Mouse (Mus musculus) activated CD4-positive, CD25-positive, alpha-beta regulatory T cell, adult 4 months (primary cell): ENCODE measurements around the gene Spag7. TPM values are rescaled to one million over a fixed set of nuclear protein-coding genes. Genes with fewer than 3 reads are reported as not detected.

Experiments used
- ATAC-seq: one replicate; pipeline ENCODE4 v1.8.0; 2017
- polyA plus RNA-seq, 2 experiments: library from polyadenylated mRNA; unstranded; fragments of 100-300 nt; shearing (Covaris generic); gene quantifications; one replicate each; pipeline ENCODE4 v1.2.1; 2017

Spag7 gene
- polyA plus RNA-seq, 2 experiments from 2014 or later: 126 to 150 TPM

- no peak for ATAC-seq
Observed at GRCm38 (mm10) chr11:70681170-70681569, 12.0 kb upstream of the Spag7 start.

- ATAC-seq: no peak
Observed at GRCm38 (mm10) chr11:70679894-70680293, 10.7 kb upstream of the Spag7 start.

- ATAC-seq: no peak
Observed at GRCm38 (mm10) chr11:70679361-70679760, 10.1 kb upstream of the Spag7 start.

- no peak for ATAC-seq
Observed at GRCm38 (mm10) chr11:70678576-70678975, 9.4 kb upstream of the Spag7 start.

- ATAC-seq: no peak
Observed at GRCm38 (mm10) chr11:70678092-70678491, 8.9 kb upstream of the Spag7 start.

GRCm38 (mm10) chr11:70674501-70674900 lies 5.3 kb upstream of the Spag7 start:
- ATAC-seq: no peak

GRCm38 (mm10) chr11:70674014-70674413 lies 4.8 kb upstream of the Spag7 start:
- no peak for ATAC-seq

- no peak for ATAC-seq
Observed at GRCm38 (mm10) chr11:70671333-70672047, 2.3 kb upstream of the Spag7 start.

GRCm38 (mm10) chr11:70670483-70670882 lies 1.3 kb upstream of the Spag7 start:
- no peak for ATAC-seq

- ATAC-seq: peak; percentile 26
Observed at GRCm38 (mm10) chr11:70669582-70670345, 548 bp upstream of the Spag7 start.

GRCm38 (mm10) chr11:70668335-70668770 lies 863 bp downstream of the Spag7 start:
- peak; percentile 9 for ATAC-seq

- ATAC-seq: no peak
Observed at GRCm38 (mm10) chr11:70667271-70668150, 1.7 kb downstream of the Spag7 start.

- ATAC-seq: no peak
Observed at GRCm38 (mm10) chr11:70666687-70667086, 2.5 kb downstream of the Spag7 start.

- no peak for ATAC-seq
Observed at GRCm38 (mm10) chr11:70664741-70665140, 4.5 kb downstream of the Spag7 start.

GRCm38 (mm10) chr11:70663957-70664356 lies 5.3 kb downstream of the Spag7 start:
- ATAC-seq: no peak

- no peak for ATAC-seq
Observed at GRCm38 (mm10) chr11:70663101-70663500, 6.1 kb downstream of the Spag7 start.

GRCm38 (mm10) chr11:70660571-70660970 lies 8.6 kb downstream of the Spag7 start:
- ATAC-seq: no peak

- no peak for ATAC-seq
Observed at GRCm38 (mm10) chr11:70658942-70659341, 10.3 kb downstream of the Spag7 start.

- no peak for ATAC-seq
Observed at GRCm38 (mm10) chr11:70658521-70658920, 10.7 kb downstream of the Spag7 start.

GRCm38 (mm10) chr11:70657991-70658390 lies 11.2 kb downstream of the Spag7 start:
- no peak for ATAC-seq

GRCm38 (mm10) chr11:70657573-70657972 lies 11.6 kb downstream of the Spag7 start:
- ATAC-seq: no peak

GRCm38 (mm10) chr11:70656964-70657363 lies 12.3 kb downstream of the Spag7 start, which contains the start of gene Eno3:
Gene Eno3 (plus strand): TSS chr11:70657202.
- ATAC-seq: no peak

GRCm38 (mm10) chr11:70656456-70656927 lies 12.7 kb downstream of the Spag7 start:
- no peak for ATAC-seq
